Mouse (Mus musculus): ENCODE measurements around the gene Dok7. TPM values are rescaled to one million over a fixed set of nuclear protein-coding genes. Genes with fewer than 3 reads are reported as not detected.

Dok7 gene
- polyA plus RNA-seq, 1 experiment from 2014 or later = 0.89 TPM

- no peak for ATAC-seq (replicated peaks; ENCODE audit: low FRiP score, low read depth)
- no peak overlapping the region for H3K4me2 ChIP-seq (ENCODE audit: low read length)
- TF ChIP-seq CTCF (IDR thresholded peaks at IDR 0.05; ENCODE audit: low read depth) = no peak
- H3K36me3 ChIP-seq (ENCODE audit: insufficient read depth, low read length) = 0 out of 2 replicates have a peak, but pooled peaks cover 19% of the 10 kb centered on the region
- no peak overlapping the region for H3K9ac ChIP-seq (ENCODE audit: low read depth, low read length)
- H3K27me3 ChIP-seq (ENCODE audit: insufficient read depth, low read length) = no peaks in the 10 kb centered on the region
- WGBS = 81% methylated on average over 5 of the region's 5 CpGs
- no peaks in the 10 kb centered on the region for H3K9me3 ChIP-seq (replicated peaks; ENCODE audit: low read length)
- no peaks in the 10 kb centered on the region for H3K4me1 ChIP-seq (replicated peaks; ENCODE audit: insufficient read depth, low read length)
- H3K27ac ChIP-seq = no peak overlapping the region
- DNase-seq (ENCODE audit: low spot score) = no peak
- H3K4me3 ChIP-seq (replicated peaks; ENCODE audit: low read depth, low read length) = no peak overlapping the region
Measured at GRCm38 (mm10) chr5:35035141-35035540, 21.4 kb upstream of the Dok7 start.

- H3K27ac ChIP-seq = no peak overlapping the region
- DNase-seq (ENCODE audit: low spot score) (no peak), ATAC-seq (replicated peaks; ENCODE audit: low FRiP score, low read depth) (no peak)
- no peak overlapping the region for H3K9ac ChIP-seq (ENCODE audit: low read depth, low read length)
- 0 out of 2 replicates have a peak, but pooled peaks cover 15% of the 10 kb centered on the region for H3K36me3 ChIP-seq (ENCODE audit: insufficient read depth, low read length)
- H3K4me2 ChIP-seq (ENCODE audit: low read length) = no peak overlapping the region
- no peak overlapping the region for H3K4me3 ChIP-seq (replicated peaks; ENCODE audit: low read depth, low read length)
- H3K9me3 ChIP-seq (replicated peaks; ENCODE audit: low read length) = no peaks in the 10 kb centered on the region
- 53% methylated on average over 4 of the region's 4 CpGs for WGBS
- TF ChIP-seq CTCF (IDR thresholded peaks at IDR 0.05; ENCODE audit: low read depth) = no peak
- peaks cover under 1% of the 10 kb centered on the region; the same call in 1 of the 2 replicates for H3K4me1 ChIP-seq (replicated peaks; ENCODE audit: insufficient read depth, low read length)
- H3K27me3 ChIP-seq (ENCODE audit: insufficient read depth, low read length) = no peaks in the 10 kb centered on the region
Measured at GRCm38 (mm10) chr5:35035795-35036194, 20.8 kb upstream of the Dok7 start.

- TF ChIP-seq CTCF (IDR thresholded peaks at IDR 0.05; ENCODE audit: low read depth) = no peak
- ATAC-seq (replicated peaks; ENCODE audit: low FRiP score, low read depth) = no peak
Measured at GRCm38 (mm10) chr5:35037438-35037837, 19.1 kb upstream of the Dok7 start.

GRCm38 (mm10) chr5:35041268-35041829 is 15.2 kb upstream of the Dok7 start, which contains the start of gene Hgfac:
TSS of gene Hgfac (plus strand) at chr5:35041509.
- peak; percentile 30; the same call in 1 of the 2 replicates for TF ChIP-seq CTCF (IDR thresholded peaks at IDR 0.05; ENCODE audit: low read depth)
- WGBS = 27% methylated on average over 6 of the region's 6 CpGs
- Histone ChIP-seq H3K27ac (peak within 1 kb of the TSS; percentile 62), H3K4me1 (replicated peaks; ENCODE audit: insufficient read depth, low read length) (peaks cover 5% of the 10 kb centered on the region; the same call in 1 of the 2 replicates), H3K36me3 (ENCODE audit: insufficient read depth, low read length) (no peaks in the 10 kb centered on the region), H3K4me3 (replicated peaks; ENCODE audit: low read depth, low read length) (no peak within 1 kb of the TSS), H3K9ac (ENCODE audit: low read depth, low read length) (no peak within 1 kb of the TSS), H3K4me2 (ENCODE audit: low read length) (no peak within 1 kb of the TSS), H3K27me3 (ENCODE audit: insufficient read depth, low read length) (no peaks in the 10 kb centered on the region), H3K9me3 (replicated peaks; ENCODE audit: low read length) (no peaks in the 10 kb centered on the region)
- peak; percentile 53 for DNase-seq (ENCODE audit: low spot score)
- peak; percentile 81 for ATAC-seq (replicated peaks; ENCODE audit: low FRiP score, low read depth)

More at GRCm38 (mm10) chr5:35037438-35037837, 19.1 kb upstream of the Dok7 start:
- Histone ChIP-seq H3K9ac (ENCODE audit: low read depth, low read length) (no peak overlapping the region), H3K4me2 (ENCODE audit: low read length) (no peak overlapping the region), H3K9me3 (replicated peaks; ENCODE audit: low read length) (no peaks in the 10 kb centered on the region), H3K4me3 (replicated peaks; ENCODE audit: low read depth, low read length) (no peak overlapping the region), H3K27me3 (ENCODE audit: insufficient read depth, low read length) (no peaks in the 10 kb centered on the region), H3K27ac (no peak overlapping the region), H3K36me3 (ENCODE audit: insufficient read depth, low read length) (0 out of 2 replicates have a peak, but pooled peaks cover 9% of the 10 kb centered on the region), H3K4me1 (replicated peaks; ENCODE audit: insufficient read depth, low read length) (peaks cover 5% of the 10 kb centered on the region; the same call in 1 of the 2 replicates)
- DNase-seq (ENCODE audit: low spot score) = no peak

- H3K4me3 ChIP-seq (replicated peaks; ENCODE audit: low read depth, low read length) = no peak overlapping the region
Measured at GRCm38 (mm10) chr5:35042431-35043109, 14.0 kb upstream of the Dok7 start.

GRCm38 (mm10) chr5:35043110-35043451 is 13.5 kb upstream of the Dok7 start:
- ATAC-seq (replicated peaks; ENCODE audit: low FRiP score, low read depth) (peak; percentile 74), DNase-seq (ENCODE audit: low spot score) (peak; percentile 93)
- Histone ChIP-seq H3K4me1 (replicated peaks; ENCODE audit: insufficient read depth, low read length) (peaks cover 5% of the 10 kb centered on the region; the same call in 1 of the 2 replicates), H3K9me3 (replicated peaks; ENCODE audit: low read length) (no peaks in the 10 kb centered on the region), H3K36me3 (ENCODE audit: insufficient read depth, low read length) (no peaks in the 10 kb centered on the region), H3K4me3 (replicated peaks; ENCODE audit: low read depth, low read length) (no peak overlapping the region), H3K4me2 (ENCODE audit: low read length) (no peak overlapping the region), H3K9ac (ENCODE audit: low read depth, low read length) (no peak overlapping the region), H3K27ac (no peak overlapping the region), H3K27me3 (ENCODE audit: insufficient read depth, low read length) (no peaks in the 10 kb centered on the region)
- WGBS = 12% methylated on average over 1 of the region's 1 CpGs
- peak; percentile 92 for TF ChIP-seq CTCF (IDR thresholded peaks at IDR 0.05; ENCODE audit: low read depth)

More at GRCm38 (mm10) chr5:35042431-35043109, 14.0 kb upstream of the Dok7 start:
- ATAC-seq (replicated peaks; ENCODE audit: low FRiP score, low read depth) = peak; percentile 8; the same call in 1 of the 2 replicates
- Histone ChIP-seq H3K4me1 (replicated peaks; ENCODE audit: insufficient read depth, low read length) (peaks cover 5% of the 10 kb centered on the region; the same call in 1 of the 2 replicates), H3K27me3 (ENCODE audit: insufficient read depth, low read length) (no peaks in the 10 kb centered on the region), H3K36me3 (ENCODE audit: insufficient read depth, low read length) (no peaks in the 10 kb centered on the region), H3K9me3 (replicated peaks; ENCODE audit: low read length) (no peaks in the 10 kb centered on the region), H3K4me2 (ENCODE audit: low read length) (no peak overlapping the region), H3K27ac (no peak overlapping the region), H3K9ac (ENCODE audit: low read depth, low read length) (no peak overlapping the region)
- no peak for TF ChIP-seq CTCF (IDR thresholded peaks at IDR 0.05; ENCODE audit: low read depth)
- 48% methylated on average over 10 of the region's 10 CpGs for WGBS
- DNase-seq (ENCODE audit: low spot score) = no peak
